Mouse (Mus musculus) bone marrow macrophage, adult 2 months (primary cell): ENCODE data around the gene Larp4b.

Source experiments
- CTCF ChIP-seq: IDR thresholded peaks from 2 replicates; pipeline ENCODE4 v1.5.1; 2012; ENCODE audit warnings: low read depth, mild to moderate bottlenecking, low read length, moderate library complexity
- POLR2A ChIP-seq: IDR thresholded peaks from 2 replicates; pipeline ENCODE4 v1.6.1; 2012; ENCODE audit warnings: mild to moderate bottlenecking, low read depth, low read length, borderline replicate concordance

DNA sequence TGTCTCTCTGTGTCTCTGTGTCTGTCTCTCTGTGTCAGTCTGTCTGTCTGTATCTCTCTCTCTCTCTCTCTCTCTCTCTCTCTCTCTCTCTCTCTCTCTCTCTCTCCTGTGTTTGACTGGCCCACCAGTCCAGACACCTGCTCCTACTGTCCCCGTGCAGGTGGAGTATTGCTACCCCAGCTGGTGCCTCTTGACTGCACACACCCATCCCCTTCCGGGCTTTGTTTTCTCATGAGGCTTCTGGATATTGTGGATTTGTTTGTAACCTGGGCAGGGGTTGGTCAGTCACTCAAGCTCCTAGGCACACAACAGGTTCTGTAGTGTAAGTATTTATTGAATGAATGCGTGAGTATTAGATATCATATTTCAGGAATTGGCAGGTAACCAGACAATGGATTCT is 104.4 kb downstream of the Larp4b start:
- TF ChIP-seq POLR2A (no peak), CTCF (no peak)
